Mouse (Mus musculus) liver, postnatal 0 days (tissue): ENCODE measurements around the gene Ost4. TPM values are rescaled to one million over a fixed set of nuclear protein-coding genes. Genes with fewer than 3 reads are reported as not detected.

ENCODE experiments used
- ATAC-seq: fragments of 200-750 bp; cut with Nextera tagmentation; 2 replicates; pipeline ENCODE4 v1.8.0; 2017; ENCODE audit warnings: mild to moderate bottlenecking, moderate library complexity
- DNase-seq: peaks from one replicate; pipeline ENCODE4 v3.0.0-alpha.2; 2016
- H3K27ac ChIP-seq: fragments of 300-500 bp; sonication (generic); 2 replicates; pipeline ENCODE4 v1.5.1; 2014; ENCODE audit warnings: antibody characterized with exemption, moderate library complexity, mild to moderate bottlenecking, low read depth
- H3K27me3 ChIP-seq: fragments of 300-500 bp; sonication (generic); 2 replicates; pipeline ENCODE4 v1.6.1; 2014; ENCODE audit warnings: low read length, control low read depth, mixed read lengths; ENCODE audit not compliant: insufficient read depth
- H3K36me3 ChIP-seq: fragments of 300-500 bp; sonication (generic); replicated peaks from 2 replicates; pipeline ENCODE4 v1.6.1; 2014; ENCODE audit warnings: mild to moderate bottlenecking, control low read depth, low read length, moderate library complexity, mixed read lengths; ENCODE audit not compliant: insufficient read depth
- H3K4me1 ChIP-seq: fragments of 300-500 bp; sonication (generic); 2 replicates; pipeline ENCODE4 v1.6.1; 2014; ENCODE audit warnings: antibody characterized with exemption, mild to moderate bottlenecking, control low read depth; ENCODE audit not compliant: insufficient read depth
- H3K4me2 ChIP-seq: fragments of 300-500 bp; sonication (generic); 2 replicates; pipeline ENCODE4 v1.6.1; 2014; ENCODE audit warnings: low read depth, mild to moderate bottlenecking, low read length, moderate library complexity, mixed read lengths
- H3K4me3 ChIP-seq: fragments of 300-500 bp; sonication (generic); 2 replicates; pipeline ENCODE4 v1.5.1; 2014; ENCODE audit warnings: low read depth, low read length
- H3K9ac ChIP-seq: fragments of 300-500 bp; sonication (generic); replicated peaks from 2 replicates; pipeline ENCODE4 v1.6.1; 2014; ENCODE audit warnings: mild to moderate bottlenecking, moderate library complexity
- H3K9me3 ChIP-seq: fragments of 300-500 bp; sonication (generic); 2 replicates; pipeline ENCODE4 v1.6.1; 2016; ENCODE audit warnings: mild to moderate bottlenecking, control low read depth, low read length, mixed read lengths
- CTCF ChIP-seq: sonication (generic); IDR thresholded peaks from 2 replicates; pipeline ENCODE4 v1.5.1; 2016; ENCODE audit warnings: antibody characterized with exemption, low read depth
- EP300 ChIP-seq: IDR thresholded peaks from 2 replicates; pipeline ENCODE4 v1.6.1; 2016; ENCODE audit warnings: antibody characterized with exemption, low read depth, mild to moderate bottlenecking
- WGBS: fragments of 180-500 bp; shearing (Covaris S2); extraction: QIAGEN DNeasy Blood & Tissue Kit; methylation state at CpG from one replicate; pipeline ENCODE4 v1.1.7; 2014; ENCODE audit not compliant: insufficient replicate concordance; 5-methylcytosine and 5-hydroxymethylcytosine counted together
- polyA plus RNA-seq: library from polyadenylated mRNA; unstranded; fragments of >200 nt; fragmentation: Nextera tagmentation; extraction: Ambion mirVana; gene quantifications from 2 replicates; pipeline ENCODE4 v1.2.1, GENCODE M21; 2015

Ost4 gene
- polyA plus RNA-seq, 1 experiment from 2014 or later, result 277 TPM

- peak overlapping the region; percentile 83 for H3K27ac ChIP-seq
- no peak for DNase-seq
Measured at GRCm38 (mm10) chr5:30912156-30912555, 4.6 kb upstream of the Ost4 start.

GRCm38 (mm10) chr5:30910481-30910880, 2.9 kb upstream of the Ost4 start:
- Histone ChIP-seq H3K4me2 (no peak overlapping the region), H3K9me3 (no peaks in the 10 kb centered on the region), H3K27ac (peak overlapping the region; percentile 93), H3K36me3 (peaks cover 6% of the 10 kb centered on the region), H3K4me1 (peaks cover 86% of the 10 kb centered on the region), H3K27me3 (no peaks in the 10 kb centered on the region), H3K9ac (no peak overlapping the region), H3K4me3 (no peak overlapping the region)
- DNase-seq (no peak), ATAC-seq (no peak)
- no peak for TF ChIP-seq EP300
- no peak for TF ChIP-seq CTCF

More at GRCm38 (mm10) chr5:30912156-30912555, 4.6 kb upstream of the Ost4 start:
- H3K4me2 ChIP-seq, result no peak overlapping the region
- TF ChIP-seq EP300 (no peak), CTCF (no peak)
- 0 out of 2 replicates have a peak, but pooled peaks cover under 1% of the 10 kb centered on the region for H3K36me3 ChIP-seq
- no peak overlapping the region for H3K4me3 ChIP-seq
- H3K9me3 ChIP-seq, result no peaks in the 10 kb centered on the region
- ATAC-seq, result no peak
- WGBS, result 60% methylated on average over 5 of the region's 5 CpGs
- no peaks in the 10 kb centered on the region for H3K27me3 ChIP-seq
- peaks cover 81% of the 10 kb centered on the region for H3K4me1 ChIP-seq
- H3K9ac ChIP-seq, result no peak overlapping the region

GRCm38 (mm10) chr5:30909863-30910262, 2.3 kb upstream of the Ost4 start:
- Histone ChIP-seq H3K9me3 (no peaks in the 10 kb centered on the region), H3K27me3 (no peaks in the 10 kb centered on the region), H3K36me3 (peaks cover 12% of the 10 kb centered on the region), H3K4me2 (peak overlapping the region; percentile 99), H3K27ac (peak overlapping the region; percentile 93), H3K9ac (no peak overlapping the region), H3K4me3 (no peak overlapping the region), H3K4me1 (peaks cover 85% of the 10 kb centered on the region)
- ATAC-seq, result no peak
- 79% methylated on average over 7 of the region's 7 CpGs for WGBS
- TF ChIP-seq EP300 (no peak), CTCF (no peak)
- DNase-seq, result no peak

- DNase-seq, result peak; percentile 48
- Histone ChIP-seq H3K4me2 (peak overlapping the region; percentile 99), H3K9ac (no peak overlapping the region), H3K27ac (peak overlapping the region; percentile 93), H3K36me3 (peaks cover 18% of the 10 kb centered on the region), H3K27me3 (no peaks in the 10 kb centered on the region), H3K4me3 (no peak overlapping the region), H3K9me3 (no peaks in the 10 kb centered on the region), H3K4me1 (peaks cover 79% of the 10 kb centered on the region)
- no peak for ATAC-seq
- WGBS, result 33% methylated on average over 7 of the region's 7 CpGs
- TF ChIP-seq EP300 (peak; percentile 85), CTCF (no peak)
Measured at GRCm38 (mm10) chr5:30909300-30909659, 1.7 kb upstream of the Ost4 start.

- TF ChIP-seq CTCF, result no peak
- TF ChIP-seq EP300, result no peak
- peaks cover 24% of the 10 kb centered on the region for H3K36me3 ChIP-seq
- DNase-seq (no peak), ATAC-seq (no peak)
- peak overlapping the region; percentile 93 for H3K27ac ChIP-seq
- H3K4me3 ChIP-seq, result peak overlapping the region; percentile 66
- no peaks in the 10 kb centered on the region for H3K27me3 ChIP-seq
- no peaks in the 10 kb centered on the region for H3K9me3 ChIP-seq
- 41% methylated on average over 13 of the region's 13 CpGs for WGBS
- H3K9ac ChIP-seq, result peak overlapping the region; percentile 75
- H3K4me2 ChIP-seq, result peak overlapping the region; percentile 99
- H3K4me1 ChIP-seq, result peaks cover 73% of the 10 kb centered on the region
Measured at GRCm38 (mm10) chr5:30908426-30909299, 1.1 kb upstream of the Ost4 start.

- no peak overlapping the region for H3K27ac ChIP-seq
- peaks cover 46% of the 10 kb centered on the region for H3K36me3 ChIP-seq
- DNase-seq (no peak), ATAC-seq (no peak)
- TF ChIP-seq CTCF (no peak), EP300 (no peak)
- H3K9me3 ChIP-seq, result no peaks in the 10 kb centered on the region
- H3K9ac ChIP-seq, result no peak overlapping the region
- H3K4me1 ChIP-seq, result peaks cover 21% of the 10 kb centered on the region
- no peaks in the 10 kb centered on the region for H3K27me3 ChIP-seq
- WGBS, result 83% methylated on average over 5 of the region's 5 CpGs
- no peak overlapping the region for H3K4me3 ChIP-seq
- H3K4me2 ChIP-seq, result no peak overlapping the region
Measured at GRCm38 (mm10) chr5:30901860-30902259, 5.7 kb downstream of the Ost4 start.
